Mouse (Mus musculus) embryonic fibroblast, embryonic 13.5 days (primary cell): ENCODE measurements at regions not wholly inside any gene's neighbourhood (a gene's known extent, or its start where the extent isn't known, plus 50 kb on each side); places are given as distances from the start of the nearest gene placed in this dataset.

Experiments used
- CTCF ChIP-seq: IDR thresholded peaks from 2 replicates; pipeline ENCODE4 v1.5.1; 2011; ENCODE audit warnings: mild to moderate bottlenecking, control low read depth, low read length, moderate library complexity, borderline replicate concordance; ENCODE audit not compliant: insufficient read depth
- POLR2A ChIP-seq: IDR thresholded peaks from 2 replicates; pipeline ENCODE4 v1.6.1; 2011; ENCODE audit warnings: low read depth, mild to moderate bottlenecking, control low read depth, low read length, moderate library complexity

GRCm38 (mm10) chr10:68855934-68856891 lies 132.8 kb downstream of the Tmem26 start:
- no peak for TF ChIP-seq CTCF
- TF ChIP-seq POLR2A: no peak; the same call in 1 of the 2 replicates
